Mouse (Mus musculus) CD8-positive naive resting alpha-beta T cell, adult 57 days (primary cell): ENCODE results near the gene Retnla. TPM values are rescaled to one million over a fixed set of nuclear protein-coding genes. Genes with fewer than 3 reads are reported as not detected.

ENCODE experiments used
- total RNA-seq: library from RNA; stranded (reverse); gene quantifications from one replicate; pipeline ENCODE4 v1.2.4, GENCODE M21; 2023

The Retnla gene
- not detected for total RNA-seq

DNA sequence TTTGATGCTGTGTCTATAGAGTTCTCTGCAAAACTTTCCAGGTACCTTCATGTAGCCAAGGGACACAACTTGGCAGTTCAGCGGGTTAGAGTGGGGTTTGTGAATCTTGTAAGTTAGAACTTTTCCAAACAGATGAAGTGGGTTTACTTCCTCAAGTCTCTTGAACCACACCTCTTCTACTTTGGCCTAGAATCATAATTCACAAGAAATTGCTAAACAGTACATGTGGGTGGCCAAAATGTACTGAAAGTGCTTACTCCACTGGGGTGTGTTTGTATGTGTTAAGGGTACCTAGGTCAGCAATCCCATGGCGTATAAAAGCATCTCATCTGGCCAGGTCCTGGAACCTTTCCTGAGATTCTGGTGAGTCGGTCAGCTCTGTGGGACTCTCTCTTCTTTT lies at the start of gene Retnla:
Retnla (plus strand) TSS at position 286 of the 400 bp plus-strand sequence.

DNA sequence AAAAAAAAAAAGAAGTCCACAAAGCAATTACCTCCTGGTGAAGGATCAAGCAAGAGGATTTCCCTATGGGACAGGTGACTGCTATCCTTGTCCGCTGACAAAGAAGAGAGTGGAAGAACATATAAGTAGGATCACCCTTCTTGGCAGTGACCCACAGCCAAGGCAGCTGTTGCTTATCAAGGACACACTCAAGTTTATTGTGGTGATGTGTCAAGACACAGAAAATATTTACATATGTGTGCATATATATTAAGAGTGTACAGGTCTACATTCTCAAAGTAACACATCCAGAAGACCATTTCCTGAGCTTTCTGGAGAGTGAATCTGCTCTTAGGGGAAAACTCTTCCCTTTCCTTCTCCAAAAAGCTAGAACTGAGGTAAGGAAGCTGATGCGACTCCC lies 25.7 kb upstream of the Retnla start, which contains the start of gene Retnlb:
Retnlb (plus strand) TSS at position 162 of the 400 bp plus-strand sequence.

DNA sequence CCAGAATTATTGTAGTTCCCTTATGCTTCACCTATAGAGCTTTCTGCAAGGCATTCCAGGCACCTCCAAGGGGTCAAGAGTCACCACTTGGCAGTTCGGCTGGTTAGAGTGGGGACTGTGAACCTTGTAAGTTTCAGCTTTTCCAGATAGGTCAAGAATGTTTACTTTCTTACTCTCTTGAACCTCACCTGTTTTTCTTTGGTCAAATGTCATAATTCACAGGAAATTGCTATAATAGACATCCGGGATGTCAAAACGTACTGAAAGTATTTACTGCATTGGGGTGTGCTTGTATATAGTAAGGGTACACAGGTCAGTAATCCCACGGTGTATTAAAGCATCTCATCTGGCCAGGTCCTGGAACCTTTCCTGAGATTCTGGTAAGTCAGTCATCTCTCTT lies 30.0 kb downstream of the Retnla start, which contains the start of gene Retnlg:
Retnlg (plus strand) TSS at position 301 of the 400 bp plus-strand sequence.

Other genes starting within 250 kb of the Retnla start
- 32.4 TPM for gene Trat1, start 70.5 kb upstream of the Retnla start, total RNA-seq
- gene Retnlb, start 25.7 kb upstream of the Retnla start, total RNA-seq = not detected
- 6.2 TPM for gene Retnlg, start 30.1 kb downstream of the Retnla start, total RNA-seq
- gene Dzip3, start 151.6 kb downstream of the Retnla start, total RNA-seq = 8.4 TPM
- 7.4 TPM for gene Cip2a, start 151.6 kb downstream of the Retnla start, total RNA-seq
- not detected for gene Myh15, start 214.9 kb downstream of the Retnla start, total RNA-seq